Mouse (Mus musculus): Measurements from ENCODE around the gene Spef1. TPM values are rescaled to one million over a fixed set of nuclear protein-coding genes. Genes with fewer than 3 reads are reported as not detected.

Spef1 gene
- total RNA-seq (2014; rRNA removed; ENCODE audit: low replicate concordance) (5.2 and 5.9 TPM in 2 replicates), polyA plus RNA-seq (2015; fragmentation: Nextera tagmentation; extraction: Ambion mirVana) (0.97 and 1.2 TPM in 2 replicates)

GRCm38 (mm10) chr2:131186771-131187601 is at the start of gene Spef1, which contains the start of gene Cdc25b:
Gene Spef1 (minus strand): TSS chr2:131187282.
Gene Cdc25b (plus strand): TSS chr2:131186949.
- Histone ChIP-seq H3K27me3 (ENCODE audit: control insufficient read depth, insufficient read depth, low read length) (no peaks in the 10 kb centered on the region), H3K4me1 (ENCODE audit: control insufficient read depth, insufficient read depth) (peaks cover 10% of the 10 kb centered on the region), H3K27ac (ENCODE audit: low read depth) (peak within 1 kb of the TSS; percentile 87), H3K4me2 (ENCODE audit: low read depth, low read length) (peak within 1 kb of the TSS; percentile 90), H3K9ac (replicated peaks; ENCODE audit: low read depth, low read length) (peak within 1 kb of the TSS; percentile 54), H3K9me3 (replicated peaks; ENCODE audit: control insufficient read depth, low read length) (no peaks in the 10 kb centered on the region), H3K36me3 (replicated peaks; ENCODE audit: control insufficient read depth, insufficient read depth, low read length) (peaks cover 25% of the 10 kb centered on the region; the same call in 1 of the 2 replicates), H3K4me3 (ENCODE audit: low read depth, low read length) (peak within 1 kb of the TSS; percentile 76)
- TF ChIP-seq CTCF (IDR thresholded peaks at IDR 0.05; ENCODE audit: low read depth) (peak; percentile 8; the same call in 1 of the 2 replicates), EP300 (IDR thresholded peaks at IDR 0.05; ENCODE audit: low read depth) (no peak)
- peak; percentile 88 for ATAC-seq (ENCODE audit: insufficient read depth, low read depth)
- peak; percentile 84 for DNase-seq (ENCODE audit: low spot score)
- WGBS, result under 1% methylated on average over 42 of the region's 43 CpGs

GRCm38 (mm10) chr2:131234970-131235635 is 48.0 kb upstream of the Spef1 start:
- no peak for DNase-seq (ENCODE audit: low spot score)
- Histone ChIP-seq H3K36me3 (replicated peaks; ENCODE audit: control insufficient read depth, insufficient read depth, low read length) (peaks cover 16% of the 10 kb centered on the region), H3K9ac (replicated peaks; ENCODE audit: low read depth, low read length) (peak overlapping the region; percentile 81), H3K27me3 (ENCODE audit: control insufficient read depth, insufficient read depth, low read length) (no peaks in the 10 kb centered on the region), H3K9me3 (replicated peaks; ENCODE audit: control insufficient read depth, low read length) (no peaks in the 10 kb centered on the region), H3K4me1 (ENCODE audit: control insufficient read depth, insufficient read depth) (peaks cover 21% of the 10 kb centered on the region), H3K27ac (ENCODE audit: low read depth) (no peak overlapping the region), H3K4me2 (ENCODE audit: low read depth, low read length) (peak overlapping the region; percentile 90), H3K4me3 (ENCODE audit: low read depth, low read length) (peak overlapping the region; percentile 71)
- ATAC-seq (ENCODE audit: insufficient read depth, low read depth), result no peak
- 68% methylated on average over 7 of the region's 7 CpGs for WGBS
- TF ChIP-seq CTCF (IDR thresholded peaks at IDR 0.05; ENCODE audit: low read depth) (no peak), EP300 (IDR thresholded peaks at IDR 0.05; ENCODE audit: low read depth) (no peak)

- ATAC-seq (ENCODE audit: insufficient read depth, low read depth) (peak; percentile 37), DNase-seq (ENCODE audit: low spot score) (no peak)
- WGBS, result 6% methylated on average over 28 of the region's 28 CpGs
Measured at GRCm38 (mm10) chr2:131234127-131234650, 47.1 kb upstream of the Spef1 start.

GRCm38 (mm10) chr2:131233307-131234126 is 46.4 kb upstream of the Spef1 start, which contains the start of gene Mavs:
Gene Mavs (plus strand): TSS chr2:131234063.
- Histone ChIP-seq H3K4me2 (ENCODE audit: low read depth, low read length) (peak within 1 kb of the TSS; percentile 90), H3K9me3 (replicated peaks; ENCODE audit: control insufficient read depth, low read length) (no peaks in the 10 kb centered on the region), H3K4me1 (ENCODE audit: control insufficient read depth, insufficient read depth) (peaks cover 21% of the 10 kb centered on the region), H3K4me3 (ENCODE audit: low read depth, low read length) (peak within 1 kb of the TSS; percentile 71), H3K27me3 (ENCODE audit: control insufficient read depth, insufficient read depth, low read length) (no peaks in the 10 kb centered on the region), H3K9ac (replicated peaks; ENCODE audit: low read depth, low read length) (peak within 1 kb of the TSS; percentile 81), H3K27ac (ENCODE audit: low read depth) (peak within 1 kb of the TSS; percentile 87), H3K36me3 (replicated peaks; ENCODE audit: control insufficient read depth, insufficient read depth, low read length) (peaks cover 6% of the 10 kb centered on the region)
- peak; percentile 97 for DNase-seq (ENCODE audit: low spot score)
- peak; percentile 100 for ATAC-seq (ENCODE audit: insufficient read depth, low read depth)
- no peak for TF ChIP-seq EP300 (IDR thresholded peaks at IDR 0.05; ENCODE audit: low read depth)
- no peak for TF ChIP-seq CTCF (IDR thresholded peaks at IDR 0.05; ENCODE audit: low read depth)
- 14% methylated on average over 29 of the region's 29 CpGs for WGBS

More at GRCm38 (mm10) chr2:131234127-131234650, 47.1 kb upstream of the Spef1 start:
- H3K4me1 ChIP-seq (ENCODE audit: control insufficient read depth, insufficient read depth), result peaks cover 21% of the 10 kb centered on the region
- TF ChIP-seq EP300 (IDR thresholded peaks at IDR 0.05; ENCODE audit: low read depth) (no peak), CTCF (IDR thresholded peaks at IDR 0.05; ENCODE audit: low read depth) (no peak)
- H3K9ac ChIP-seq (replicated peaks; ENCODE audit: low read depth, low read length), result peak overlapping the region; percentile 81
- peak overlapping the region; percentile 87 for H3K27ac ChIP-seq (ENCODE audit: low read depth)
- H3K4me2 ChIP-seq (ENCODE audit: low read depth, low read length), result peak overlapping the region; percentile 90
- H3K4me3 ChIP-seq (ENCODE audit: low read depth, low read length), result peak overlapping the region; percentile 71
- no peaks in the 10 kb centered on the region for H3K9me3 ChIP-seq (replicated peaks; ENCODE audit: control insufficient read depth, low read length)
- peaks cover 13% of the 10 kb centered on the region for H3K36me3 ChIP-seq (replicated peaks; ENCODE audit: control insufficient read depth, insufficient read depth, low read length)
- H3K27me3 ChIP-seq (ENCODE audit: control insufficient read depth, insufficient read depth, low read length), result no peaks in the 10 kb centered on the region
